Mouse (Mus musculus) embryonic facial prominence, embryonic 12.5 days (tissue): ENCODE measurements around the gene 9430015G10Rik. TPM values are rescaled to one million over a fixed set of nuclear protein-coding genes. Genes with fewer than 3 reads are reported as not detected.

ENCODE experiments used
- ATAC-seq: fragments of 200-750 bp; cut with Nextera tagmentation; 2 replicates; pipeline ENCODE4 v1.8.0; 2017; ENCODE audit not compliant: insufficient number of reproducible peaks, insufficient read depth, low FRiP score, low TSS enrichment
- H3K27ac ChIP-seq: fragments of 300-500 bp; sonication (generic); 2 replicates; pipeline ENCODE4 v1.5.1; 2016; ENCODE audit warnings: mild to moderate bottlenecking
- H3K27me3 ChIP-seq: fragments of 300-500 bp; sonication (generic); 2 replicates; pipeline ENCODE4 v1.6.1; 2016; ENCODE audit warnings: mild to moderate bottlenecking, moderate library complexity
- H3K36me3 ChIP-seq: fragments of 300-500 bp; sonication (generic); 2 replicates; pipeline ENCODE4 v1.6.1; 2016; ENCODE audit warnings: mild to moderate bottlenecking
- H3K4me1 ChIP-seq: fragments of 300-500 bp; sonication (generic); 2 replicates; pipeline ENCODE4 v1.6.1; 2016
- H3K4me2 ChIP-seq: fragments of 300-500 bp; sonication (generic); replicated peaks from 2 replicates; pipeline ENCODE4 v1.6.1; 2016; ENCODE audit warnings: mild to moderate bottlenecking, moderate library complexity
- H3K4me3 ChIP-seq: fragments of 300-500 bp; sonication (generic); 2 replicates; pipeline ENCODE4 v1.5.1; 2016; ENCODE audit warnings: mild to moderate bottlenecking
- H3K9ac ChIP-seq: fragments of 300-500 bp; sonication (generic); 2 replicates; pipeline ENCODE4 v1.6.1; 2016; ENCODE audit warnings: mild to moderate bottlenecking, moderate library complexity
- H3K9me3 ChIP-seq: fragments of 300-500 bp; sonication (generic); 2 replicates; pipeline ENCODE4 v1.6.1; 2016; ENCODE audit warnings: mild to moderate bottlenecking, moderate library complexity
- WGBS: fragments of 180-500 bp; shearing (Covaris S2); methylation state at CpG from one replicate; pipeline ENCODE4 v1.1.7; 2016; 5-methylcytosine and 5-hydroxymethylcytosine counted together
- polyA plus RNA-seq: library from polyadenylated mRNA; unstranded; fragments of >200 nt; fragmentation: Nextera tagmentation; extraction: Ambion mirVana; gene quantifications from 2 replicates; pipeline ENCODE4 v1.2.1, GENCODE M21; 2016

Gene 9430015G10Rik
- polyA plus RNA-seq, 1 experiment from 2014 or later = 55.5 TPM

- no peaks in the 10 kb centered on the region for H3K36me3 ChIP-seq
- no peak for ATAC-seq
- H3K9me3 ChIP-seq = no peaks in the 10 kb centered on the region
- no peak overlapping the region for H3K9ac ChIP-seq
- H3K4me1 ChIP-seq = no peaks in the 10 kb centered on the region
- WGBS = 88% methylated on average over 5 of the region's 5 CpGs
- H3K4me2 ChIP-seq = no peak overlapping the region
- H3K27me3 ChIP-seq = no peaks in the 10 kb centered on the region
- H3K4me3 ChIP-seq = no peak overlapping the region
- no peak overlapping the region for H3K27ac ChIP-seq
These were observed 9.3 kb upstream of the 9430015G10Rik start for GRCm38 (mm10) chr4:156100501-156100900.

GRCm38 (mm10) chr4:156101481-156101903 is 8.3 kb upstream of the 9430015G10Rik start:
- Histone ChIP-seq H3K4me2 (no peak overlapping the region), H3K27me3 (no peaks in the 10 kb centered on the region), H3K9me3 (no peaks in the 10 kb centered on the region), H3K4me3 (no peak overlapping the region), H3K36me3 (no peaks in the 10 kb centered on the region), H3K4me1 (no peaks in the 10 kb centered on the region), H3K9ac (no peak overlapping the region), H3K27ac (no peak overlapping the region)
- no peak for ATAC-seq
- WGBS = 45% methylated on average over 3 of the region's 3 CpGs

- Histone ChIP-seq H3K9me3 (no peaks in the 10 kb centered on the region), H3K9ac (no peak overlapping the region), H3K36me3 (no peaks in the 10 kb centered on the region), H3K4me3 (no peak overlapping the region), H3K27ac (no peak overlapping the region), H3K4me2 (no peak overlapping the region), H3K27me3 (no peaks in the 10 kb centered on the region), H3K4me1 (no peaks in the 10 kb centered on the region)
- 83% methylated on average over 4 of the region's 4 CpGs for WGBS
- ATAC-seq = no peak
These were observed 6.4 kb upstream of the 9430015G10Rik start for GRCm38 (mm10) chr4:156103342-156103741.

- Histone ChIP-seq H3K9ac (peak overlapping the region; percentile 50), H3K9me3 (no peaks in the 10 kb centered on the region), H3K4me1 (no peaks in the 10 kb centered on the region), H3K4me2 (peak overlapping the region; percentile 60), H3K4me3 (peak overlapping the region; percentile 79), H3K36me3 (no peaks in the 10 kb centered on the region), H3K27ac (peak overlapping the region; percentile 92), H3K27me3 (no peaks in the 10 kb centered on the region)
- ATAC-seq = no peak
- 17% methylated on average over 13 of the region's 13 CpGs for WGBS
These were observed 906 bp upstream of the 9430015G10Rik start for GRCm38 (mm10) chr4:156108606-156109546.

GRCm38 (mm10) chr4:156124077-156124476 is 14.3 kb downstream of the 9430015G10Rik start:
- Histone ChIP-seq H3K4me1 (no peaks in the 10 kb centered on the region), H3K27ac (no peak overlapping the region), H3K36me3 (peaks cover 83% of the 10 kb centered on the region), H3K4me2 (no peak overlapping the region), H3K27me3 (no peaks in the 10 kb centered on the region), H3K4me3 (no peak overlapping the region), H3K9me3 (no peaks in the 10 kb centered on the region), H3K9ac (no peak overlapping the region)
- 91% methylated on average over 7 of the region's 7 CpGs for WGBS
- ATAC-seq = no peak

- Histone ChIP-seq H3K27ac (no peak overlapping the region), H3K4me2 (no peak overlapping the region), H3K27me3 (no peaks in the 10 kb centered on the region), H3K4me3 (no peak overlapping the region), H3K9me3 (no peaks in the 10 kb centered on the region), H3K9ac (no peak overlapping the region), H3K4me1 (no peaks in the 10 kb centered on the region), H3K36me3 (peaks cover 71% of the 10 kb centered on the region)
- ATAC-seq = no peak
- 96% methylated on average over 6 of the region's 6 CpGs for WGBS
These were observed 15.6 kb downstream of the 9430015G10Rik start for GRCm38 (mm10) chr4:156125393-156125792.

- Histone ChIP-seq H3K4me1 (no peaks in the 10 kb centered on the region), H3K27me3 (no peaks in the 10 kb centered on the region), H3K9me3 (no peaks in the 10 kb centered on the region), H3K27ac (no peak overlapping the region), H3K4me2 (no peak overlapping the region), H3K4me3 (no peak overlapping the region), H3K36me3 (peaks cover 57% of the 10 kb centered on the region), H3K9ac (no peak overlapping the region)
- WGBS = 89% methylated on average over 7 of the region's 7 CpGs
- ATAC-seq = no peak
These were observed 17.1 kb downstream of the 9430015G10Rik start for GRCm38 (mm10) chr4:156126841-156127240.

GRCm38 (mm10) chr4:156128746-156129145 is 19.0 kb downstream of the 9430015G10Rik start:
- Histone ChIP-seq H3K27ac (no peak overlapping the region), H3K9me3 (no peaks in the 10 kb centered on the region), H3K4me3 (no peak overlapping the region), H3K4me1 (no peaks in the 10 kb centered on the region), H3K27me3 (no peaks in the 10 kb centered on the region), H3K4me2 (no peak overlapping the region), H3K36me3 (peaks cover 38% of the 10 kb centered on the region), H3K9ac (no peak overlapping the region)
- no peak for ATAC-seq
- 75% methylated on average over 5 of the region's 5 CpGs for WGBS

GRCm38 (mm10) chr4:156130436-156130835 is 20.7 kb downstream of the 9430015G10Rik start, which contains the start of gene Rnf223:
Gene Rnf223, plus strand, starts transcription at chr4:156130513.
- H3K4me2 ChIP-seq = no peak within 1 kb of the TSS
- peaks cover 21% of the 10 kb centered on the region for H3K36me3 ChIP-seq
- ATAC-seq = no peak
- H3K9ac ChIP-seq = no peak within 1 kb of the TSS
- H3K9me3 ChIP-seq = no peaks in the 10 kb centered on the region
- H3K27ac ChIP-seq = no peak within 1 kb of the TSS
- no peak within 1 kb of the TSS for H3K4me3 ChIP-seq
- H3K4me1 ChIP-seq = no peaks in the 10 kb centered on the region
- H3K27me3 ChIP-seq = no peaks in the 10 kb centered on the region
- 84% methylated on average over 15 of the region's 15 CpGs for WGBS

- 85% methylated on average over 10 of the region's 10 CpGs for WGBS
- H3K27ac ChIP-seq = no peak overlapping the region
- H3K4me2 ChIP-seq = no peak overlapping the region
- peaks cover 16% of the 10 kb centered on the region for H3K36me3 ChIP-seq
- H3K27me3 ChIP-seq = no peaks in the 10 kb centered on the region
- H3K9me3 ChIP-seq = no peaks in the 10 kb centered on the region
- no peak overlapping the region for H3K9ac ChIP-seq
- ATAC-seq = no peak
- no peaks in the 10 kb centered on the region for H3K4me1 ChIP-seq
- no peak overlapping the region for H3K4me3 ChIP-seq
These were observed 21.2 kb downstream of the 9430015G10Rik start for GRCm38 (mm10) chr4:156130940-156131339.

- no peak overlapping the region for H3K4me3 ChIP-seq
- no peaks in the 10 kb centered on the region for H3K9me3 ChIP-seq
- ATAC-seq = no peak
- H3K4me1 ChIP-seq = no peaks in the 10 kb centered on the region
- H3K36me3 ChIP-seq = no peaks in the 10 kb centered on the region
- H3K27me3 ChIP-seq = no peaks in the 10 kb centered on the region
- H3K9ac ChIP-seq = no peak overlapping the region
- no peak overlapping the region for H3K27ac ChIP-seq
- WGBS = 66% methylated on average over 5 of the region's 5 CpGs
- H3K4me2 ChIP-seq = no peak overlapping the region
These were observed 23.6 kb downstream of the 9430015G10Rik start for GRCm38 (mm10) chr4:156133334-156133733.

- WGBS = 74% methylated on average over 12 of the region's 12 CpGs
These were observed 24.3 kb downstream of the 9430015G10Rik start for GRCm38 (mm10) chr4:156133943-156134605.

More at GRCm38 (mm10) chr4:156133943-156134605, 24.3 kb downstream of the 9430015G10Rik start:
- Histone ChIP-seq H3K4me3 (no peak overlapping the region), H3K4me2 (no peak overlapping the region), H3K9ac (no peak overlapping the region), H3K27me3 (no peaks in the 10 kb centered on the region), H3K36me3 (no peaks in the 10 kb centered on the region), H3K9me3 (0 out of 2 replicates have a peak, but pooled peaks cover 3% of the 10 kb centered on the region), H3K27ac (no peak overlapping the region), H3K4me1 (no peaks in the 10 kb centered on the region)
- no peak for ATAC-seq
